Mouse (Mus musculus): Measurements from ENCODE around the gene Cdcp2. TPM values are rescaled to one million over a fixed set of nuclear protein-coding genes. Genes with fewer than 3 reads are reported as not detected.

Cdcp2 gene
- total RNA-seq, 2 experiments from 2014 or later = not detected

DNA sequence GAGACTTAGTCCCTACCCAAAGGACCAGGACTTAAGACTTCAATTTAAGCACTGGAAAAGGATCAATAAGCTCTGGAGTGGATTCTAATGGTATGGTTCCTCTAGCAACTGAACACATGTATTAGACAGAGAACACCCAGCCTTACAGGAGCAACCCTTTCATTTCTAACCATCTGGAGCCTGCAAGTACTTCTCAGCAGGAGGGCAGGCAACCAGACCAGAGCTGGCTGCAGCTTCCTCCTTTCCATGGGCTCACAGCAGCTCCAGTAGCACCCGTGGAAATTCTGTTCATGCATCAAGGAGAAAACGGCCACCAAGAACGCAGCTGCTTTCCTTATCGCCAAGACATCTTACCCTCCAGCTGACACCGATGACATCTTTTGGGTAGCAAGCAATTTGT lies 39.0 kb downstream of the Cdcp2 start:
- no peak for DNase-seq

- DNase-seq = no peak
These were observed 39.8 kb downstream of the Cdcp2 start for GRCm38 (mm10) chr4:107136531-107136930.

GRCm38 (mm10) chr4:107138948-107139835 lies 42.5 kb downstream of the Cdcp2 start:
- DNase-seq = no peak

DNA sequence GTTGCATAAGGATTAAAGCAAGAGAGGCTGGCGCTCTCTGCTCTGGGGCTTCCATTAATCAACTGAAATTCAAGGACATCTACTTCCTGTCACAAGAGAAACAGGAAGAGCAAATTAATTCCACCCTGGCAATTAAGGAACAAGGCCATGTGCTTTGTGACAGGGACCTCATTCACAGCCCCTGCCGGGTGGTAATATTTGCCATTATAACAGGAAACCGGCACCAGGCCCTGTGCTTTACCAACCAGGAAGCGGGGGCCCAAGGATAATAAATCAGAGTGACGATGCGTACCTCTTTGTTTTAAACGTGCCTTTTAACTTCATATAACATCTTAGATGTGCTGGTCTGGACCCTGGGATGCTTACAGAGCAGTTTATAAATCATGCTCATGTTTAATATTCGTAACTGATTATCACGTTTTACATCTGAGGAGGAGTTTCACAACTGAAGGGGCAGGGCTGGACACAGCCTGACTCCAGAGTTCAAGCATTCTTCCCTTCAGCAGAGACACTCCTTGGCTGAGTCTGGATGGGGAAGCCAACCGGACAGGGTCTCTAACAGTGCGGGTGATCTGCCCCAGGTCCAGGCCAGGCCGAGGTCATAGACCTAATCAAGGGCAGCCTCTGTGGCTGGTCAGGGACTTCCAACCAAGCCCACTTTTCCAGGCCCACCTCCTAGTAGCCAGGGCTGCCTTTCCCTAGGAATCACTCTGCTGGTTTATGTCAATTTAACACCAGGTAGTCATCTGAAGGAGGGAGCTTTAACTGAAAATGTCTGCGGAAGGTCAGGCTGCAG lies 43.3 kb downstream of the Cdcp2 start:
- DNase-seq = no peak

- DNase-seq = no peak
These were observed 46.8 kb downstream of the Cdcp2 start for GRCm38 (mm10) chr4:107143511-107143910.

DNA sequence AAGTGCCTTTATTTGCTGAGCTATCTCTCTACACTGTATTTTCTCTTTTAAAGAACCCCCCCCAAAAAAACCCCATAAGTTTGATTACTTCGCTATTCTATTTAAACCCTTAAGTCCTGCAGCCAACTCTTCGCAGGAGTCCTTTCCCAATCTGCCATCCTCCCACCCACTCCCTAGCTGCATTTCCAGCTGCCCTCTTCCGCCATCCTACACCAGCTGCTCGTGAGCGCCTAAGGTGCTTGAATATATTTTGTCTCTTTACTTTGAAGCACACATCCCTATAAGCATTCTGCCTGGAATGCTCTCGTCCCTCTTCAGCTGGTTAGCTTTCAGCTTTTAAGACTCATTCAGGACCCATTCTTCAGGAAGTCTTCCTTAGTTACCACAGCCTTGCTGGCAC lies 54.3 kb downstream of the Cdcp2 start:
- DNase-seq = no peak

DNA sequence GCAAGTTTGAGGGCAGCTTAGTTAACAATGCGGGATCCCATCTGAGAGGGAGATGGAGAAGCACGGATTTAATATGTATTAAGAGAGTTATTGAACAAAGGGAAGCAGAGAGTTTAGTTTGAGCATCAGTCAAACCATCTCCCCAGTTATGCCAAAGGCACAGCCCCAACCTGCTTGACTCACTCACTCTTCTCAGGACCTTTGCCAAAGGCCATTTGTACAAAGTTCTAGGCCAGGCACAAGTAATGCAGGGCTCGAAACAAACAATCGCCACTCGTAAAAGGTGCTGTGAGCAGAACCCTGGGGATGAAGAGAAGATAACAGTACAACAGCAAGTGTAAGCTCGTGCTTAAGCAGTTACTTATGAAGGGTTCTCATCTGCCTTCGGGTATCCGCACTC lies 55.9 kb downstream of the Cdcp2 start:
- no peak for DNase-seq

DNA sequence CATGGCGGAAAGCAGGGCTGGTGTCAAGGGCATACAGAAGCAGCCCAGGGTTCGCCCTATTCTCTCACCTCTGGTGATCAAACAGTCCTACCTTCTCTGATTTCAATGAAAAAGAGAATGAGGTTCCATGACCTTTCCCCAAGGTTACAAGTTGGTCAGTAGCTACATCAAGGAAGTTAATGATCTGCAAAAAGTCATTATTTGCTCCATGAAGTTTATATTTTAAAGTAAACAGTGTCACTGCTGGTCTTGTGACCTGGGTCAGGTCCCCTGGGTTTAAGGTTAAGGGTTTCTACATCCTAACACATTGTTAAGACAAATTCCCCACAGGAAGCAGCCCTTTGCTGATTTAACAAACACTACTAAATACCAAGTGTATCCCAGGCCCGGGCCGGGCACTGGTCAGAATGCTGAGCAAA lies 60.3 kb downstream of the Cdcp2 start:
- DNase-seq = no peak

DNA sequence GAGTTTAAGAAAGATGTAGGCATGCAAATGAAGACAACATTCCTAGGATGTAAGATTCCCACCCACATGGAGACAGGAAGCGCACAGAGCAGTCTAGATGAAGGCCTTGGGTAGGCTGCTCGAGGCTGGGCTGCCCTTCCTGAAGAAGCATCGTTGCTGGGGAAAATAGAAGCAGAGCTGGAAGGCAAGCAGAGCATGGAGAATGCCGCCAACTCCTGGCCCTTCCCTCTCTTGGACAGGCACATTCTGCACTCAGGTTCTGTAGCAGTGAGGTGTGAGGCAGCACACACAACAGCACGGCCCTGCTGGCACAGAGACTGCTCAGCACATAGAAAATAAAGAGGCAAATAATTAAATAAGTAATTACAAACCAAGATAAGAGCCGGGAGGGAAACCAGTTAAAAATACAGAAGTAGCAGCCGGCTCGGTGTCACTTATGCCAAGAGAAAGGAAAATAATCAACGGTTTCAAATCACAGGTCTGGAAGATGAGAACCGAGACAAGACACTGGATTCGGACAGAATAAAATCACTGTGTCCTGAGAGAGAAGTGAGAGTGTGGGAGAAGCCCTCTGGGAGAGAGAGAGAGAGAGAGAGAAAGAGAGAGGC lies 62.6 kb downstream of the Cdcp2 start:
- no peak for DNase-seq

DNA sequence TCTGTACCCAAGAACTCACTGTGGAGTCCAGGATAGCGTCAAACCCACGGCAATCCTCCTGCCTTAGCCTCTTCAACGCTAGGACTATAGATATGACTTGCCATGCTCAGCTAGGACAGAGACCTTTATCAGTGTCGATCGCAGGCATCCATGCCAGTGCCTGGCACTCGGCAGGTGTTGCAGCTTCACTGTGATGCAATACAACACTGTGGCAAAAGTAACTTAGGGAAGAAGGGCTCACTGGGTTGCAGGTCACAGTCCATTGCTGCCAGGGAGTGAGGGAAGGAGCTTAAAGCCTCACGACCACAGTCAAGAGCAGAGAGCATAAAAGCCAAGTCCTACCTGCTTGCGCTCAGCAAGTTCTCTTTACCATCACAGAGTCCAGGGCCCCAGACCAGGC lies 63.5 kb downstream of the Cdcp2 start:
- DNase-seq = no peak

Other genes starting within 250 kb of the Cdcp2 start
- 10 to 100 TPM; 29.4 to 35.1 TPM for gene Ssbp3, start 186.2 kb upstream of the Cdcp2 start, total RNA-seq (2021)
- 10 to 100 TPM; 70.9 to 80.3 TPM for gene Mrpl37, start 30.0 kb upstream of the Cdcp2 start, total RNA-seq (2021)
- 10 to 100 TPM; 14.9 to 17.2 TPM for gene Cyb5rl, start 29.9 kb upstream of the Cdcp2 start, total RNA-seq (2021)
- gene Tmem59, start 81.5 kb downstream of the Cdcp2 start, total RNA-seq (2021) = 100 to 1,000 TPM; 113 to 119 TPM
- gene Tceanc2, start 82.2 kb downstream of the Cdcp2 start, total RNA-seq (2021) = 10 to 100 TPM; 14.0 to 16.1 TPM
- gene Ldlrad1, start 112.3 kb downstream of the Cdcp2 start, total RNA-seq (2021) = not detected
- 10 to 100 TPM; 16.4 to 17.6 TPM for gene Lrrc42, start 156.6 kb downstream of the Cdcp2 start, total RNA-seq (2021)
- 10 to 100 TPM; 21.7 to 26.0 TPM for gene Hspb11, start 156.7 kb downstream of the Cdcp2 start, total RNA-seq (2021)
- gene Dio1, start 210.3 kb downstream of the Cdcp2 start, total RNA-seq (2021) = under 1 TPM in 1 of 2 experiments, not detected in 1; 0.33 TPM
- 10 to 100 TPM; 14.8 to 17.8 TPM for gene Yipf1, start 217.5 kb downstream of the Cdcp2 start, total RNA-seq (2021)

All from gastrocnemius, postnatal 10 days (tissue).